Mouse (Mus musculus) thymus, postnatal 25 days (tissue): Measurements from ENCODE around the gene Haus5.

Source experiments
- DNase-seq: peaks from one replicate; pipeline ENCODE4 v3.0.0; 2022

Gene Haus5

DNA sequence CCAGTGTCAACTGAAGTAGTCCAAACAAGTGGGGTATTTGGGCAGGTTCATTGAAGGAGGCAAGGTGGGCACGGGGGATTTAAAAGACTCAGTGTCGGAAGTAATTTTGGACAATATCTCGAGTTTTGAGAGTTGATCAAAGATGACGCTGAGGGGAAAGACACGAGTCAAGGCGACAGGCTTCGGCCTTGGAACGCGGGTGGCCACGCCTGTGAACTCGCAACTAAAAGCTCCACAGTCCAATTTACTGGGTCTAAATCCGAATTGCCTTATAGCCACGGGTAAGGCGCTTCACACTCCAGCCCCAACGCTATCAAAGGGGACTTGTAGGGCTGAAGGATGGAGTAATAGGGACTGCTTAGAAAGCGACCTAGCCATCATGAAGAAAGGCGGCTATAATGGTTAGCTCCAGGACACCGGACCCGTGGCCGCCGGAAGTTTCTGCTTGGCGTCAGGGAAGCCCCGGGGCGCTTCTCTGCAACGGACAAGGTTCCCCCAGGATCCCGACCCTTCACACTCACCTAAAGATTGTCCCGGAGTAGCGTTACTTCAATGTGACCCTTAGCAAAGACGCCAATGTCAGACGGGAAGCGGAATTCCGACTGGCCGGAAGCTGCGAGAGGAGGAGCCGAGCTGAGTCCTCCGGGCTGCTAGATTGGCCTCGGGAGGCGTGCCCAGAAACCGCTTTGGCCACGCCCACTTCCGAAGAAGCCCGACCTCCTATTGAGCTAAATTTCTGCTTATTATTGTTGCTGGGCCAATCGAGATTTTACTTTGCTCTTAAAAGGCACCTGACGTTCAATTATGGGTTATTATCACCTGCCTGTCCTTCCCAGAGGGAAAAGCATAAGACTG, 39.0 kb downstream of the Haus5 start, which contains the start of gene Cox6b1:
TSS of gene Cox6b1 (minus strand) at position 622 of the 855 bp plus-strand sequence.
- DNase-seq: peak; percentile 85

DNA sequence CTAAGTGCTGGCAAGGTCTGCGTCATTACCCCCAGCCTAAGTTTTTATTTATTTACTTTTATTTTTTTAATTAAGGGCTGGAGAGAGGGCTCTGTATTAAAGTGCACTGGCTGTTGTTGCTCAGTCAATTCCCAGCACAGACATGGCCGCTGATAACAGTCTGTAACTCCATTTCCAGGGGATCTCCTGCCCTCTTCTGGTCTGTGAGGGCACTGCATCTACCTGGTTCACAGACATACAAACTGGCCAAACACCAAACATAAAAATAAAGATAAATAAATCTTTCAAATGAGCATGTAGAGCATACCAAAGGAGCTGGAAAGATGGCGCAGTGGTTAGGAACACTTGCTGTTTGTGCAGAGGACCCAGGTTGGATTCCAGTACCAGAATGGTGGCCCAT, 45.6 kb downstream of the Haus5 start:
- DNase-seq: peak; percentile 35

DNA sequence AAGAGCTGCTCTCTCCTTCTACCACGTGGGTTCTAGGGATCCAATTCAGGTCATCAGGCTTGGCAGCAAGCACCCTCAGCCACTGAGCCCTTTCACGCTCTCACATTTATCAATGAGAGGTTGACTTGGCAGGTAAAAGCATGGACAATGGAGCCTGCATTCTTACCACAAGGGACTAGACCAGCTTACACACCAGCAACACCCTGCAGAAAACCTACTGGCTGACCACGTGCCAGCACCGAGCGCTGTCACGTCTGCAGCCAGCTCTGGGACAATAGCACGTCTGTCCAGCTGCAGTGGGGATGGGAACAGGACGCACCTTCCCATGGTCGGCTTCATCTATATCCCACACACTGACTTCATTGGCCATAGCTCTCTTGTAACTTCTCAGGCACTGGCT, 46.1 kb downstream of the Haus5 start:
- DNase-seq: no peak

DNA sequence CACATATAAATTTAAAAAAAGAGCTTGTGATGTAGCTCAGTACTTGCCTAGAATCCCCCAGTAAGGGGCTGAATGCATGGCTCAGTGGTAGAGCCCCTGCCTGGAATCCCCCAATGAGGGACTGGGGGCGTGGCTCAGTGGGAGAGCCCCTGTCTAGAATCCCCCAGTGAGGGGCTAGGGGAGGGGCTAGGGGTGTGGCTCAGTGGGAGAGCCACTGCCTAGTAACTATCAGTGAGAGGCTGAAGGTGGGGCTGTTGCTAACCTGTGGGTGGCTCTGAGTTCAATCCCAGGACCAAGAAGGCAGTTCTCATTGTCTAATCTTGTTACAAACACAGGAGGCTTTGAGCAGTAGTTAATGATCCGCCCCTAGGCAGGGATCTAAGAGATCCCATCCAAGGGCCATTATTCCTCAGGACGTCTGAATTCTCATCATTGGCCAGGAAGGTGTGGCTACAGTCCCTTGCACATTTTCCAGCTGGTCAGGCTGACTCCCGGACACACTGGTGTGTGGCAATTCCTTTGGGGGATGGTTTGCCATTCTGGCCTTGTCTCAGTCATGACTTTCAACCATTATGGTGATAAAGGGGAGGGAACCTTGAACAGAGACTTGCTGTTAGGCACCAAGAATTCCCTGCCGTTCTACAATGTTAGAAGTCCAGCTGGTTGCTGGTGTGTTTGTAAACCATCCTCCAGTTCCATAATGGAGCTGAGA, 49.6 kb downstream of the Haus5 start:
- DNase-seq: no peak

DNA sequence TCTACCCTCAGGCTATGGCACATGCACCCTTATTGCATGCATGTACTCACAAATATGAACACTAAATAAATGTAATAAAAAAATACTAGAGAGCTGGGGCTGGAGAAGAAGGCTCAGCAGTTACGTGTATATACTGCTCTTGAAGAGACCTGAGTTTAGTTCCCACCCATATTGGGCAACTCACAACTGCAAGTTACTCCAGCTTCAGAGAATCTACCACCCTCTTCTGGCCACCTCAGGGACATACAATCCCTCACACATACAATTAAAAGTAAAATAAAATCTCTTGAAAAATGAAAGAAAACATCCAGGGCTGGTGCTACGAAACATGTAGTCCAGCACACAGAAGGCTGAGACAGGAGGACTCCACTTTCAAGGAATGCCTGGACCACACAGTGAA, 50.3 kb downstream of the Haus5 start:
- DNase-seq: no peak

DNA sequence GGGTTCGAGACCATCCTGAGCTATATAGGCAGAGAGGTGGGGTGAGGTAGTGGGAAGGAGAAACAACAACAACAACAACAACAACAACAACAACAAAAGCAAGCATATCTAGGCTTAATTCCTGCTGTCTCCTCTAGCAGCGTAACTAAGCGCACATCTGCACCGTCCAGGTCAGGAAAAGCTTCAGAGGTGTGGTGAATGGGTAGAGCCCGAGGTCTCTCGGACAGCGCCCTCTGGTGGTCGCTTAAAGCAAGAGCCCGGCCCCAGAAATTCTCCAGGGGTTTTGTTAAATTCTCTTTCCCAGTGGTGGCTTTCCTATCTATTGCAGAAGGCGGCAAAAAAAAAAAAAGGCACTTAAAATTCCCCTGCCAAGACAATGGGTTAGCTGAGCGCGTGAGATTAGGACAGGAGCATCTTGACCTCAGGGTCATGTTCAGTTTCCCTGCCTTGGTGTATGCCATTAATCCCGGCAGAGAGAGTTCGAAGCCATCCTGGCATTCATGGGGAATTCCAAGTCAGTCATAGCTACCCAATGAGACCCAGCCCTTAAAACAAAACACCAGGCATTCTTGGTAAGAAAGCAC, 51.2 kb downstream of the Haus5 start:
- DNase-seq: peak; percentile 67

DNA sequence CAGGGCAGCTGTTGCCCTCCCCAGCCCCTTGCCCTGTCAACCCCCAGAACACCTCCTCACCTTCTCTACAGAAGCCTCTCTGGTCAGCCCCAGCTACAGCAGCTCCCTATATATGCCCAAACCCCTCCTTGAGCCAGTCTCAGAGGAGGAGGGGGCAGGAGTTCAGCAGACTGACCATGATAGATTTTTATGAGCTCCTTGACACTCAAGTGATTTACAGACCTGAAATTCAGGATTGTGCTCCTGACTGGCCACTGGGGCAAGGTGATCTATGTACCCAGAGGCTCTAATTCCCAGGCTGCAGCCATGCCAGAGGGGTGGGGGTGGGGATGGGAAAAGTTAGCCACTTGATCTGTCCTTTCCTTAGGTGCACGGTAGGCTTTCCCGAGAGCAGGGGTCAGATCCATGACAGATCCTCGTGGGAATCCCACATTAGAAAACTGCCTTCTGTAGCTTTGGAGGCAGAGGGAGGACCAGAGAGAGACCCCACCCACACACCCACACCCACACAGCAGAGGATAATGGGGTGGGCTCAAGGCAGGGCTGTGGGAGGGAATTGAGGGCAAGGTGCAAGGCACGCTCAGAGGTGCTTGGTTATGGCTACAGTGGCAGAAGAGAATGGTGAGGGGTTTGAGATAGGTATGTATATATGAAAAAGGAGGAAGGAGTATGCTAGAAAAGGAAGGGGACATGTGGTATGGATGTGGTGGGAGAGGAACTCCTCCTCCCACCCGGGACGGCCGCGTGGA, 52.0 kb downstream of the Haus5 start, which contains the start of gene Upk1a:
TSS of gene Upk1a (minus strand) at position 194 of the 749 bp plus-strand sequence.
- DNase-seq: no peak

DNA sequence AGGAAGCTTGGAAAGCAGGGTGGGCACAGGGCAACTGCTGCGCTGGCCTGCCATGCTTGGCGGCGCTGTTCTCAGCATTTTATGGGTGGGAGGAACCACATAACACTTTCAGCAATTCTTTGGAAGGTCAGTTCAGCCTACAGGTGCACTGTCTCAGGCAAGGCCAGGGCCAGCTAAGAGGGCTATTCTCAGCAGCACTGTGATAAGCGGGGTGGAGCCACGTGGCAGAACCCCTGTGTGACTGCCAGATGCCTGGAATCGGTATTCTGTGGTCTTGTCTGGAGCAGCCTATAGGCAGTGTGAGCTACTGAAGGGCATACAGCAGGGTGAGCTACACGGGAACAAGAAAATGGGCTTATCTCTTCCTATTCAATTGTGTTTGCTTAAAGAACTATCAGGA, 54.8 kb downstream of the Haus5 start:
- no peak for DNase-seq

DNA sequence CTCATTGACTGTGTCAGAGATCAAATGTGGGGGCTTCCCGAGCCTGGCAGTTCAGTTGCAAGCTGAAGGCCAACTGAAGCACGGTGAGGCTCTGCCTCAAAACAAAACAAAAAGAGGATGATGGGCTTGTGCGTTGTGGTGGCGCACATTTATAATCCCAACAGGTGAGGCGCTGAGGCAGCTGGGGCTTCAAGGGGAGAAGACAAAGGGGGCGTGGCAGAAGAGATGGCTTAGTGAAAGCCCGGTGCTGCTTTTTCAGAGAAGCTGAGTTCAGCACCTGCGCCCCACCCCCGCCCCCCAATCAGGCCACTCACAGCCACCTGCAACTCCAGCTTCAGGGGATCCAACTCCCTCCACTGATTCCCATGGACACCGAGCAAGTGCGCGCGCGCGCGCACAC, 56.3 kb downstream of the Haus5 start:
- no peak for DNase-seq

DNA sequence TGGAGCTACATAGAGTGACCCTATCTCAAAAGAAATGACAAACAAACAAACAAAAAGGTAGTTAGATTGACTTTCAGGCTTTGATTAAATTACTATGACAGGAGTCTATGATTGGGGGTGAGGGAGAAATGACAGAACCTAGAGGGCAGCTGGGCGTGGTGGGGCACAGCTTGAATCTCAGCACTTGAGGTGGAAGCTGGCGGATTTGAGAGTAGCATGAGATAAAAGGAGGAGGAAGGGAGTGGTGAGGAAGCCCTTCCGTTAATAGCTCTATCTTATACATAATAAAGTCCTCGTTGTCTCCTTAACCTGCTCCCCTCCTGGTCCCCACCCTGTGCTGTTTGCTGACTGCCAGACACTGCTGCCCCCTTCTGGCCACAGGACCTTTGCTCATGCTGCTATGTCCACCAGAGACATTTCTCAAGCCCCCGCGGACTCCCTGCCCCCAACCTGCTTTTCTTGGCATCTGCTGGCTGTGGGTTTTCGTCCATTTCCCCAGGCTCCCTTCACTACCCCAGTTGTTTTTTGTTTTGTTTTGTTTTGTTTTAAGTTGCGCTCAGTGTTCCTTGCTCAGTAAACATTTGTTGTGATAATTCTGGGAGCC, 57.0 kb downstream of the Haus5 start:
- DNase-seq: peak; percentile 70

DNA sequence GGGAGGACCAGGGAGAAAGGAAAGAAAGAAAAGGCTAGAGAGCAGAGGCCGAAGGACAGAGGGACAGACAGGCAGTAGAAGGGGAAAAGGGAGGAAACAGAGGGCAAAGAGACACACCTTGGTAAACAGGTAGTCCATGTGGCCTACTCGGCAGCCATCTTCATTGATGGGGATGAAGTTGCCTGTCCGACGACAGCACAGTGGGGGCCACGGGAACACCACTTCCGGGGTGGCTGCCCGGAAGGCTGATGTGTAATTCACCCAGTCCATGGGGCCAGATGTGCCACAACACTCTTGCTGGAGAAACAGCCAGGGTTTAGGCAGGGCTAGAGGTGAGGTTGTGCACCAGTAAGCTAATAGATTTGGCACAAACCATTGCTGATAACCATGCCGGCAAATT, 59.9 kb downstream of the Haus5 start:
- no peak for DNase-seq

DNA sequence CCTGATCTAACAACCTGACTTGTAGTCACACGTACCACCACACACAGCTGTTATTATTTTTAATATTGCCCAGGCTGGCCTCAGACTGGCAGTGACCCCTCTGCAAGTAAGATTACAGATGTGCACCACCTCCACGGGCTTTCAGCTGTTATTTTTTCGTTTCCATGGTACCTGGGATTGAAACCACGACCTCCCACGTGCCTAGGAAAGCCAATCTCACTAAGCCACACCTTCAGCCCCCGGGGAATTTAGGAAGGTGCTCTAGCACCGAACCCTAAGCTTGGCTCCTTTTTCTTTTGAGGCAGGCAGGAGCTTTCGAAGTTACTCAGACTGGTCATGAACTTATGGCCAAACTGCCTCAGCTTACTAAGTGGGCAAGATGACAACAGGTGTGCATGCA, 60.4 kb downstream of the Haus5 start:
- DNase-seq: no peak
